9 mouse cellular contexts compared by ENCODE assay signal in genomic region chr10:126962271-126962965, GRCm38 (mm10). TPM values are rescaled to one million over a fixed set of nuclear protein-coding genes. Genes with fewer than 3 reads are reported as not detected.
DNase-seq lines count a peak whose midpoint lies in the region; ATAC-seq and TF ChIP-seq lines count a peak whose summit lies in the region.
"Had no signal": no experiment of that assay in that cellular context is flagged by ENCODE, and none has a peak within 500 bp of the region (broad histone marks: within the 10 kb centered on the region; RNA-seq: fewer than 3 reads in every experiment).

No protein-coding gene starts in this region.

- TF ChIP-seq CTCF in heart, postnatal 0 days (IDR thresholded peaks at IDR 0.05; ENCODE audit: low read depth) = no peak
- TF ChIP-seq CTCF in lung, postnatal 0 days (IDR thresholded peaks at IDR 0.05) = 0 out of 2 replicates have a peak, but pooled peaks have one; percentile 6

- ATAC-seq in embryonic facial prominence, embryonic 14.5 days (ENCODE audit: low read depth) = peak; percentile 78
- ATAC-seq in heart, postnatal 0 days (ENCODE audit: insufficient read depth, low read depth) = peak; percentile 62
- peak; percentile 81 for ATAC-seq in lung, postnatal 0 days

- DNase-seq in ES-CJ7 (ENCODE audit: low read depth, low spot score) = peak; percentile 44
- DNase-seq in adrenal gland, postnatal 14 days = peak; percentile 79
- peak; percentile 91 for DNase-seq in embryonic facial prominence, embryonic 14.5 days (ENCODE audit: low spot score)
- peak; percentile 59 for DNase-seq in heart, postnatal 0 days (ENCODE audit: low spot score)
- peak; percentile 65 to 77 for DNase-seq in kidney, postnatal 25 days
- peak; percentile 95 for DNase-seq in lung, postnatal 0 days (ENCODE audit: low spot score)
- DNase-seq in yolk sac, embryonic 10.5 days (ENCODE audit: low spot score) = peak; percentile 70
- DNase-seq in thymus, postnatal 10 days (ENCODE audit: low spot score in 2 of 2) = no peak

- no peak overlapping the region for H3K4me3 ChIP-seq in embryonic facial prominence, embryonic 14.5 days (ENCODE audit: low read depth, low read length)
- no peak overlapping the region for H3K4me3 ChIP-seq in heart, postnatal 0 days (ENCODE audit: low read depth, low read length)
- H3K4me3 ChIP-seq in lung, postnatal 0 days (ENCODE audit: low read depth, low read length) = no peak overlapping the region
- H3K4me3 ChIP-seq: megakaryocyte, embryonic 14.5 days had no signal

- peaks cover 25% of the 10 kb centered on the region for H3K4me1 ChIP-seq in embryonic facial prominence, embryonic 14.5 days (ENCODE audit: control insufficient read depth, insufficient read depth, low read length)
- H3K4me1 ChIP-seq in heart, postnatal 0 days (ENCODE audit: control insufficient read depth, insufficient read depth) = peaks cover 15% of the 10 kb centered on the region
- peaks cover 7% of the 10 kb centered on the region for H3K4me1 ChIP-seq in lung, postnatal 0 days (ENCODE audit: insufficient read depth, low read depth, low read length)

- H3K27ac ChIP-seq in embryonic facial prominence, embryonic 14.5 days (replicated peaks; ENCODE audit: low read depth, low read length) = peak overlapping the region; percentile 95
- peak overlapping the region; percentile 75 for H3K27ac ChIP-seq in heart, postnatal 0 days (ENCODE audit: low read depth)
- H3K27ac ChIP-seq in lung, postnatal 0 days (ENCODE audit: low read length) = peak overlapping the region; percentile 85

- WGBS in embryonic facial prominence, embryonic 14.5 days = 20% methylated on average over 15 of the region's 15 CpGs
- WGBS in heart, postnatal 0 days = 27% methylated on average over 15 of the region's 15 CpGs
- 22% methylated on average over 15 of the region's 15 CpGs for WGBS in lung, postnatal 0 days

- H3K9me3 ChIP-seq in embryonic facial prominence, embryonic 14.5 days (ENCODE audit: control insufficient read depth, low read length) = no peaks in the 10 kb centered on the region
- no peaks in the 10 kb centered on the region for H3K9me3 ChIP-seq in heart, postnatal 0 days (replicated peaks; ENCODE audit: control insufficient read depth, low read length)
- H3K9me3 ChIP-seq in lung, postnatal 0 days (ENCODE audit: low read length) = no peaks in the 10 kb centered on the region

- H3K36me3 ChIP-seq in embryonic facial prominence, embryonic 14.5 days (ENCODE audit: control insufficient read depth, insufficient read depth, low read length) = no peaks in the 10 kb centered on the region
- H3K36me3 ChIP-seq in heart, postnatal 0 days (replicated peaks; ENCODE audit: control insufficient read depth, insufficient read depth, low read length) = no peaks in the 10 kb centered on the region
- no peaks in the 10 kb centered on the region for H3K36me3 ChIP-seq in lung, postnatal 0 days (ENCODE audit: insufficient read depth, low read length)

- H3K4me2 ChIP-seq in embryonic facial prominence, embryonic 14.5 days (ENCODE audit: low read depth, low read length) = peak overlapping the region; percentile 33
- H3K4me2 ChIP-seq in heart, postnatal 0 days (ENCODE audit: low read depth, low read length) = no peak overlapping the region
- peak overlapping the region; percentile 5; the same call in 1 of the 2 replicates for H3K4me2 ChIP-seq in lung, postnatal 0 days (replicated peaks; ENCODE audit: low read depth, low read length)

- no peaks in the 10 kb centered on the region for H3K27me3 ChIP-seq in embryonic facial prominence, embryonic 14.5 days (replicated peaks; ENCODE audit: control insufficient read depth, insufficient read depth, low read length)
- H3K27me3 ChIP-seq in heart, postnatal 0 days (ENCODE audit: control insufficient read depth, insufficient read depth, low read length) = no peaks in the 10 kb centered on the region
- no peaks in the 10 kb centered on the region for H3K27me3 ChIP-seq in lung, postnatal 0 days (replicated peaks; ENCODE audit: insufficient read depth, low read length)

- no peak for TF ChIP-seq EP300 in heart, postnatal 0 days (IDR thresholded peaks at IDR 0.05; ENCODE audit: low read depth)
- TF ChIP-seq EP300 in lung, postnatal 0 days (IDR thresholded peaks at IDR 0.05) = no peak

- H3K9ac ChIP-seq in embryonic facial prominence, embryonic 14.5 days (ENCODE audit: low read depth, low read length) = peak overlapping the region; percentile 47
- H3K9ac ChIP-seq in heart, postnatal 0 days (replicated peaks; ENCODE audit: low read depth, low read length) = 0 out of 2 replicates have a peak overlapping the region, but pooled peaks have one; percentile 11
- H3K9ac ChIP-seq in lung, postnatal 0 days (replicated peaks; ENCODE audit: low read depth) = no peak overlapping the region; the same call in 1 of the 2 replicates

RNA-seq across cellular contexts. Expression of gene Ctdsp2, which starts 16.1 kb away (rescaled TPM):
- 115 and 144 TPM in 2 replicates for total RNA-seq in adrenal gland, postnatal 14 days (2021)
- 109 and 116 TPM in 2 replicates for polyA plus RNA-seq in embryonic facial prominence, embryonic 14.5 days (2014; fragmentation: Nextera tagmentation; extraction: Ambion mirVana)
- 137 and 155 TPM in 2 replicates for total RNA-seq in heart, postnatal 0 days (2014; rRNA removed; ENCODE audit: low replicate concordance)
- polyA plus RNA-seq in heart, postnatal 0 days (2015; fragmentation: Nextera tagmentation; extraction: Ambion mirVana) = 26.4 and 27.4 TPM in 2 replicates
- 63.9 and 67.9 TPM in 2 replicates for polyA plus RNA-seq in lung, postnatal 0 days (2015; fragmentation: Nextera tagmentation; extraction: Ambion mirVana)

RNA-seq across cellular contexts. Expression of gene Avil, which starts 38.1 kb away (rescaled TPM):
- 0.74 and 2.5 TPM in 2 replicates for total RNA-seq in adrenal gland, postnatal 14 days (2021)
- polyA plus RNA-seq in embryonic facial prominence, embryonic 14.5 days (2014; fragmentation: Nextera tagmentation; extraction: Ambion mirVana) = 7.8 and 9.0 TPM in 2 replicates
- 0.04 and 1.9 TPM in 2 replicates for total RNA-seq in heart, postnatal 0 days (2014; rRNA removed; ENCODE audit: low replicate concordance)
- polyA plus RNA-seq in heart, postnatal 0 days (2015; fragmentation: Nextera tagmentation; extraction: Ambion mirVana) = 0.07 and 0.11 TPM in 2 replicates
- 0.13 and 0.15 TPM in 2 replicates for polyA plus RNA-seq in lung, postnatal 0 days (2015; fragmentation: Nextera tagmentation; extraction: Ambion mirVana)

Comparison
In these comparisons a context has a peak if more than half of its experiments do, and no peak if none do; other contexts are left out.
1. DNase-seq: peak in ES-CJ7 (single experiment), adrenal gland, postnatal 14 days (single experiment), embryonic facial prominence, embryonic 14.5 days (single experiment), heart, postnatal 0 days (single experiment), kidney, postnatal 25 days (2 of 2), lung, postnatal 0 days (single experiment) and yolk sac, embryonic 10.5 days (single experiment); none in thymus, postnatal 10 days (0 of 2).
2. Peak in every context shown above with its lines, with median percentiles within 50 percentile points of each other: ATAC-seq and H3K27ac ChIP-seq.